Mouse (Mus musculus) hindbrain, embryonic 13.5 days (tissue): ENCODE results near the gene Gm9821. TPM values are rescaled to one million over a fixed set of nuclear protein-coding genes. Genes with fewer than 3 reads are reported as not detected.

ENCODE experiments used
- ATAC-seq: fragments of 200-750 bp; cut with Nextera tagmentation; 2 replicates; pipeline ENCODE4 v1.8.0; 2017; ENCODE audit warnings: moderate TSS enrichment; ENCODE audit not compliant: low FRiP score
- H3K27ac ChIP-seq: fragments of 300-500 bp; sonication (generic); 2 replicates; pipeline ENCODE4 v1.5.1; 2015; ENCODE audit warnings: inconsistent platforms, mild to moderate bottlenecking, moderate library complexity
- H3K27me3 ChIP-seq: fragments of 300-500 bp; sonication (generic); 2 replicates; pipeline ENCODE4 v1.6.1; 2015; ENCODE audit warnings: mild to moderate bottlenecking, inconsistent platforms
- H3K36me3 ChIP-seq: fragments of 300-500 bp; sonication (generic); 2 replicates; pipeline ENCODE4 v1.6.1; 2015; ENCODE audit warnings: mild to moderate bottlenecking, inconsistent platforms
- H3K4me1 ChIP-seq: fragments of 300-500 bp; sonication (generic); replicated peaks from 2 replicates; pipeline ENCODE4 v1.6.1; 2015; ENCODE audit warnings: inconsistent platforms
- H3K4me2 ChIP-seq: fragments of 300-500 bp; sonication (generic); 2 replicates; pipeline ENCODE4 v1.6.1; 2015; ENCODE audit warnings: inconsistent platforms, mild to moderate bottlenecking, moderate library complexity
- H3K4me3 ChIP-seq: fragments of 300-500 bp; sonication (generic); 2 replicates; pipeline ENCODE4 v1.5.1; 2015; ENCODE audit warnings: mild to moderate bottlenecking, inconsistent platforms
- H3K9ac ChIP-seq: fragments of 300-500 bp; sonication (generic); 2 replicates; pipeline ENCODE4 v1.6.1; 2015; ENCODE audit warnings: mild to moderate bottlenecking, inconsistent platforms
- H3K9me3 ChIP-seq: fragments of 300-500 bp; sonication (generic); 2 replicates; pipeline ENCODE4 v1.6.1; 2016; ENCODE audit warnings: inconsistent platforms
- WGBS: fragments of 180-500 bp; shearing (Covaris S2); methylation state at CpG from one replicate; pipeline ENCODE4 v1.1.7; 2015; 5-methylcytosine and 5-hydroxymethylcytosine counted together
- polyA plus RNA-seq: library from polyadenylated mRNA; unstranded; fragments of >200 nt; fragmentation: Nextera tagmentation; extraction: Ambion mirVana; gene quantifications from 2 replicates; pipeline ENCODE4 v1.2.1, GENCODE M21; 2015

The Gm9821 gene
- polyA plus RNA-seq, 1 experiment from 2014 or later: 0.25 TPM

DNA sequence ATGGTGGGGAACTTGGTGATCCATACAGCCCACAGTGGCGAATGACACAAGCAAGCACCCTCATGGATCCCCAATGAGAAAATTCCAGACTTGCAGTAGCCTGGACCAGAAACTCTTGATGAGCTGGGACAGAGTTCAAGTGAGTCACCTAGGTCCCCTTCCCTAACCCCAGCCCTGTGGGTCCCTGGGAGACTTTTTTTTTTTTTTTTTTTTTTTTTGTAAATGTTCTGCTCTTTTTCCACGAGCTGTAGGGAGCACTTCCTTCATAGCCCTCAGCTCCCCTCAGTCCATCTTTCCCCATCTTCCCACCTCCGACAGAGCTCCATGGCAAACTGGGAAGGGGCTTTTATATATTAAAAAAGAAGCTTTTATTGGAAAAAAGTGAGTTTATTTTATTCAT lies 16.0 kb upstream of the Gm9821 start:
- Histone ChIP-seq H3K9me3 (no peaks in the 10 kb centered on the region), H3K36me3 (peaks cover 14% of the 10 kb centered on the region), H3K4me3 (peak overlapping the region; percentile 66), H3K4me1 (peaks cover 54% of the 10 kb centered on the region), H3K27me3 (peaks cover 26% of the 10 kb centered on the region), H3K9ac (no peak overlapping the region), H3K4me2 (peak overlapping the region; percentile 79), H3K27ac (0 out of 2 replicates have a peak overlapping the region, but pooled peaks have one; percentile 3)
- no peak for ATAC-seq
- 55% methylated on average over 3 of the region's 3 CpGs for WGBS

DNA sequence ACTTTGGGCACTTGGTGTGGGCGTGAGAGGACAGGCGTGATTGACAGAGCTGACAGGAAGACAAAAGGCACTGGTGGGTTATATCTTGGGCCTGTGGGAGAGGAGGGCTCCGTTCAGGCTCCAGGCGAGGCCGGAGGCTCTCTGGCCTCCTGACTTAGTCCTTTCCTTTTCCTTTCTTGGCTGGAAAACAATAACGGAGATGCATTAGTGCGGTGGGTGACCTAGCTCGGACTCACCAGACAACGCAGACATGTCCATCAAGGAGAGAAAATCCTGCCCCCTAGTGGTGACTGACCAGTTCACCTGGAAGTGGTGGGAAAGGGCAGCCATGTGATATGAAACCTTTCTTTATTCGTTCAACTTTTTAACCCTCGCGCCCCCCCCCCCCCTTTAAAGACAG lies 15.6 kb upstream of the Gm9821 start:
- Histone ChIP-seq H3K9ac (peak overlapping the region; percentile 87; the same call in 1 of the 2 replicates), H3K27ac (0 out of 2 replicates have a peak overlapping the region, but pooled peaks have one; percentile 3), H3K9me3 (no peaks in the 10 kb centered on the region), H3K27me3 (peaks cover 21% of the 10 kb centered on the region), H3K4me2 (peak overlapping the region; percentile 79), H3K36me3 (peaks cover 19% of the 10 kb centered on the region), H3K4me3 (peak overlapping the region; percentile 66), H3K4me1 (peaks cover 54% of the 10 kb centered on the region)
- 7% methylated on average over 12 of the region's 12 CpGs for WGBS
- no peak for ATAC-seq

- 0 out of 2 replicates have a peak, but pooled peaks cover 15% of the 10 kb centered on the region for H3K27me3 ChIP-seq
- WGBS: under 1% methylated on average over 23 of the region's 23 CpGs
- H3K4me3 ChIP-seq: peak overlapping the region; percentile 66
- peak overlapping the region; percentile 90 for H3K27ac ChIP-seq
- H3K4me1 ChIP-seq: peaks cover 54% of the 10 kb centered on the region
- no peak; the same call in 1 of the 2 replicates for ATAC-seq
- no peaks in the 10 kb centered on the region for H3K9me3 ChIP-seq
- peak overlapping the region; percentile 79 for H3K4me2 ChIP-seq
- peaks cover 28% of the 10 kb centered on the region for H3K36me3 ChIP-seq
- H3K9ac ChIP-seq: peak overlapping the region; percentile 87
These were observed 14.7 kb upstream of the Gm9821 start for GRCm38 (mm10) chr2:91930761-91931291.

DNA sequence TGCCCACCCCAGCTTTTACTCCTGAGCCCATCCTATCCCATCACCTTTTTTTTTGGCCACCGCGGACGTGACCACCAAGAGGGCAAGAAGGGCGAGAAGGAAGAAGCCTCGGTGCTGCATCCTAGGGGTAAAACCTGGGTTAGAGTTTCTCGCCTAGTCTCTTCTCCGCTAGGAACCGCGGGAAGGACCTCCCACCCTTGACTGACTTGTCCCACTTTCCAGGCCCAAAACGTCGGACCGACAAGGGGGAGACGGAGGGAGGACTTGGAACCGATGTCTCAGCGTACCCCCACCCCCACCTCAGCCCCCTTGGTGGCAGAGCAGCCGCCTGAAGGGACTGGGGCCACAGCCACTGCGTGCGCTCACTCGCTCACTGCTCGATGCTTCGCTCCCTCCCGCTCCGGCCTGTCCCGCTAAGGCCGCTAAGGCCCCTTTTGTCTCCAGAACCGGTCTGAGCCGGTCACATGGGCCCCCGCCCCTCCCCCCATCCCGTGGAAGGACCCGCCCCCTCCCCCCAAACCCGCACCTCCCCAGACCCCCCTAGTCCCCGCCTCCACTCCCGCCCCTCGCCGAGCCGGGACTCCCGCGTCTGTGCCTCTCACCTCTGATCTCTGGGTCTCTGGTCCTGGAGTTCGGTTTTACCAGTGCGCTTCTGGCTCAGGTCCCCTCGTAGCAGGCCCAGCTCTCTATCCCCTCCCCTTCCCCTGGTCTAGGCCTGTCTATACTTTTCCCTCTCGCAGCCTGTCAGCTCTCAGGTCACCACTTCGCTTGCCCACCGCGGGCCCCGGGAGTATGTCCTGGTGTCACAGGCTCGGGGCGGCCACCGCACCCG lies 14.0 kb upstream of the Gm9821 start:
- Histone ChIP-seq H3K4me3 (peak overlapping the region; percentile 66), H3K4me1 (peaks cover 54% of the 10 kb centered on the region), H3K9ac (peak overlapping the region; percentile 87), H3K27me3 (0 out of 2 replicates have a peak, but pooled peaks cover 15% of the 10 kb centered on the region), H3K27ac (peak overlapping the region; percentile 90), H3K4me2 (peak overlapping the region; percentile 79), H3K9me3 (no peaks in the 10 kb centered on the region), H3K36me3 (peaks cover 35% of the 10 kb centered on the region)
- 2% methylated on average over 45 of the region's 50 CpGs for WGBS
- peak; percentile 67 for ATAC-seq

GRCm38 (mm10) chr2:91932160-91932711 lies 13.3 kb upstream of the Gm9821 start, which contains the start of gene Mdk:
Mdk (minus strand) TSS chr2:91932297.
- Histone ChIP-seq H3K27me3 (0 out of 2 replicates have a peak, but pooled peaks cover 12% of the 10 kb centered on the region), H3K27ac (peak within 1 kb of the TSS; percentile 90), H3K4me1 (peaks cover 59% of the 10 kb centered on the region), H3K9me3 (no peaks in the 10 kb centered on the region), H3K4me2 (peak within 1 kb of the TSS; percentile 79), H3K9ac (peak within 1 kb of the TSS; percentile 87), H3K4me3 (peak within 1 kb of the TSS; percentile 66), H3K36me3 (peaks cover 42% of the 10 kb centered on the region)
- ATAC-seq: peak; percentile 2; the same call in 1 of the 2 replicates
- 2% methylated on average over 16 of the region's 16 CpGs for WGBS

- no peak for ATAC-seq
- Histone ChIP-seq H3K4me3 (no peak overlapping the region), H3K9ac (peak overlapping the region; percentile 87; the same call in 1 of the 2 replicates), H3K27me3 (0 out of 2 replicates have a peak, but pooled peaks cover 7% of the 10 kb centered on the region), H3K4me2 (peak overlapping the region; percentile 79), H3K36me3 (peaks cover 48% of the 10 kb centered on the region), H3K9me3 (no peaks in the 10 kb centered on the region), H3K27ac (no peak overlapping the region), H3K4me1 (peaks cover 59% of the 10 kb centered on the region)
- WGBS: 17% methylated on average over 6 of the region's 6 CpGs
These were observed 12.7 kb upstream of the Gm9821 start for GRCm38 (mm10) chr2:91932737-91933350.

- ATAC-seq: no peak
These were observed 12.0 kb upstream of the Gm9821 start for GRCm38 (mm10) chr2:91933471-91933870.

GRCm38 (mm10) chr2:91934016-91934415 lies 11.5 kb upstream of the Gm9821 start:
- Histone ChIP-seq H3K4me2 (no peak overlapping the region), H3K9ac (no peak overlapping the region), H3K27me3 (0 out of 2 replicates have a peak, but pooled peaks cover 1% of the 10 kb centered on the region), H3K27ac (no peak overlapping the region), H3K4me3 (no peak overlapping the region), H3K4me1 (peaks cover 55% of the 10 kb centered on the region), H3K36me3 (peaks cover 60% of the 10 kb centered on the region), H3K9me3 (no peaks in the 10 kb centered on the region)
- ATAC-seq: no peak
- 48% methylated on average over 8 of the region's 8 CpGs for WGBS

More at GRCm38 (mm10) chr2:91933471-91933870, 12.0 kb upstream of the Gm9821 start:
- no peak overlapping the region for H3K4me2 ChIP-seq
- 0 out of 2 replicates have a peak, but pooled peaks cover 7% of the 10 kb centered on the region for H3K27me3 ChIP-seq
- peaks cover 54% of the 10 kb centered on the region for H3K36me3 ChIP-seq
- H3K4me1 ChIP-seq: peaks cover 59% of the 10 kb centered on the region
- no peaks in the 10 kb centered on the region for H3K9me3 ChIP-seq
- no peak overlapping the region for H3K9ac ChIP-seq
- WGBS: 32% methylated on average over 9 of the region's 9 CpGs
- H3K27ac ChIP-seq: no peak overlapping the region
- H3K4me3 ChIP-seq: no peak overlapping the region

DNA sequence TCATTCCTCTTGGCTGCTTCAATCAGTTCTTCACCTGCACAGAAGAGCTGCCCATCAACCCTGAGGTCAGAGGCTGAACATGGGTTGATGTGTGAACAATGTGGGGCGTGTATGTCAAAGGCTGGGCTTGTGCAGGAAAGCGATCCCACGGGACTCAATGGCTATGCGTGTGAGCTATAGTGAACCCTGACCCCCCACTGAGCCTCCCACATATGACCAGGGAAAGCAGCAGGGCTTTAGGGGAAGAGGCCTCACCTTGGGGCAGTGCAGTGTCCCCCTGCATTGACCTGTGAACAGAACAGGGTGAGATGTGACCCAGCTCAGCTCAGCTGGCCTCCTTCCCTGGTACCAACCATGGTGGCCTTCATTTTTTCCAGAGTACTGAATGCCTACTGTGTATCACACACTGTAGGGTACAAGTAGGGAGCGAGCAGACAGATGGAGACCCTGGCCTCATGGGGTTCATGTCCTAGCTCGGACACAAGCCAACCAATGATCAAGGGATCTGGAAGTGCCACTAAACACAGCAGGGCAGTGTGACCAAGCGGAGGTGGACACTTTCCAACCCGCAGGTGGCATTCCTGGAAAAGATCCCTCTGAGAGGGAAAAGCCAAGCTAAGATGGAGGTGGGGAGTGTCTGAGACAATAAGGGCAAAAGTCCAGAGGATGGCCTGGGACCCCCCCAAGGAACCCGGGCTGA lies 10.5 kb upstream of the Gm9821 start:
- peak overlapping the region; percentile 13; the same call in 1 of the 2 replicates for H3K9ac ChIP-seq
- 86% methylated on average over 9 of the region's 9 CpGs for WGBS
- no peaks in the 10 kb centered on the region for H3K27me3 ChIP-seq
- no peak for ATAC-seq
- no peak overlapping the region for H3K27ac ChIP-seq
- H3K4me3 ChIP-seq: no peak overlapping the region
- no peak overlapping the region for H3K4me2 ChIP-seq
- peaks cover 69% of the 10 kb centered on the region for H3K36me3 ChIP-seq
- no peaks in the 10 kb centered on the region for H3K9me3 ChIP-seq
- peaks cover 47% of the 10 kb centered on the region for H3K4me1 ChIP-seq

DNA sequence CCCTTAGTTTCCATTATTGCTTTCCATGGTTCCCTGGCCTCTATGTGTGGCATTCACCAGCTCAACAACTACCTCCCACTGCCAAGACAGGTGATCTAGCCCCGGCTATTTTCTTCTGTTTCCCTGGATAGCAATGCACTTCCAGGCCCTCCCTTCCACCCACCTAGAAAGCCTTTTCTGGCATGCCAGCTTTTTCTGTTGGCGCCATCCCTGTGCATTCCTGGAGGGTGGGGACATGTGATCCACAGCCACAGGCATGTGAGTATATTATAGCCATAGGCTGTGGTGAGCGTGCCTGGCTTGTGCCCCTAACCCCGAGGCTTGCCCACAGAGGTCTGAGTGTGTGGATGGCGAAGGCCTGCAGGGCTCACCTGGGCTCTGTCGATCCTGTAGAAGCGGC lies 9.3 kb upstream of the Gm9821 start:
- Histone ChIP-seq H3K36me3 (peaks cover 78% of the 10 kb centered on the region), H3K9ac (0 out of 2 replicates have a peak overlapping the region, but pooled peaks have one; percentile 19), H3K9me3 (no peaks in the 10 kb centered on the region), H3K4me1 (peaks cover 35% of the 10 kb centered on the region), H3K27me3 (no peaks in the 10 kb centered on the region), H3K27ac (no peak overlapping the region), H3K4me3 (no peak overlapping the region), H3K4me2 (no peak overlapping the region)
- WGBS: 87% methylated on average over 7 of the region's 7 CpGs
- ATAC-seq: no peak

- Histone ChIP-seq H3K4me1 (peaks cover 6% of the 10 kb centered on the region; the same call in 1 of the 2 replicates), H3K4me2 (no peak overlapping the region), H3K36me3 (peaks cover 69% of the 10 kb centered on the region), H3K9ac (no peak overlapping the region; the same call in 1 of the 2 replicates), H3K4me3 (no peak overlapping the region), H3K27ac (no peak overlapping the region), H3K9me3 (no peaks in the 10 kb centered on the region), H3K27me3 (no peaks in the 10 kb centered on the region)
- WGBS: 87% methylated on average over 15 of the region's 15 CpGs
- no peak for ATAC-seq
These were observed 6.1 kb upstream of the Gm9821 start for GRCm38 (mm10) chr2:91939303-91939935.
